Mouse (Mus musculus): ENCODE measurements at regions not wholly inside any gene's neighbourhood (a gene's known extent, or its start where the extent isn't known, plus 50 kb on each side); places are given as distances from the start of the nearest gene placed in this dataset.

GRCm38 (mm10) chr11:111577883-111578282 is 511.9 kb downstream of the Kcnj2 start:
- DNase-seq (ENCODE audit: low spot score), result no peak

- no peak for DNase-seq (ENCODE audit: low spot score)
These were observed 517.0 kb downstream of the Kcnj2 start for GRCm38 (mm10) chr11:111582980-111583379.

- DNase-seq (ENCODE audit: low spot score), result no peak
These were observed 517.6 kb downstream of the Kcnj2 start for GRCm38 (mm10) chr11:111583606-111584005.

GRCm38 (mm10) chr11:111599456-111599855 is 533.5 kb downstream of the Kcnj2 start:
- no peak for DNase-seq (ENCODE audit: low spot score)

GRCm38 (mm10) chr11:111605146-111605545 is 539.2 kb downstream of the Kcnj2 start:
- no peak for DNase-seq (ENCODE audit: low spot score)

GRCm38 (mm10) chr11:111610522-111611015 is 544.6 kb downstream of the Kcnj2 start:
- DNase-seq (ENCODE audit: low spot score), result no peak

GRCm38 (mm10) chr11:111643603-111644002 is 577.6 kb downstream of the Kcnj2 start:
- DNase-seq (ENCODE audit: low spot score), result no peak

- peak; percentile 67 for DNase-seq (ENCODE audit: low spot score)
These were observed 586.9 kb downstream of the Kcnj2 start for GRCm38 (mm10) chr11:111652882-111653281.

- DNase-seq (ENCODE audit: low spot score), result no peak
These were observed 591.8 kb downstream of the Kcnj2 start for GRCm38 (mm10) chr11:111657778-111658177.

- DNase-seq (ENCODE audit: low spot score), result no peak
These were observed 592.7 kb downstream of the Kcnj2 start for GRCm38 (mm10) chr11:111658362-111659309.

GRCm38 (mm10) chr11:111663269-111663668 is 597.3 kb downstream of the Kcnj2 start:
- DNase-seq (ENCODE audit: low spot score), result no peak

- no peak for DNase-seq (ENCODE audit: low spot score)
These were observed 600.4 kb downstream of the Kcnj2 start for GRCm38 (mm10) chr11:111666336-111666735.

GRCm38 (mm10) chr11:111671865-111672264 is 605.9 kb downstream of the Kcnj2 start:
- peak; percentile 48 for DNase-seq (ENCODE audit: low spot score)

GRCm38 (mm10) chr11:111675673-111676072 is 609.7 kb downstream of the Kcnj2 start:
- no peak for DNase-seq (ENCODE audit: low spot score)

- DNase-seq (ENCODE audit: low spot score), result no peak
These were observed 616.4 kb downstream of the Kcnj2 start for GRCm38 (mm10) chr11:111682341-111682740.

- DNase-seq (ENCODE audit: low spot score), result no peak
These were observed 617.9 kb downstream of the Kcnj2 start for GRCm38 (mm10) chr11:111683909-111684308.

GRCm38 (mm10) chr11:111687769-111688168 is 621.8 kb downstream of the Kcnj2 start:
- DNase-seq (ENCODE audit: low spot score), result no peak

- peak; percentile 46 for DNase-seq (ENCODE audit: low spot score)
These were observed 622.4 kb downstream of the Kcnj2 start for GRCm38 (mm10) chr11:111688186-111688860.

- DNase-seq (ENCODE audit: low spot score), result no peak
These were observed 623.9 kb downstream of the Kcnj2 start for GRCm38 (mm10) chr11:111689899-111690298.

GRCm38 (mm10) chr11:111691512-111691911 is 625.5 kb downstream of the Kcnj2 start:
- DNase-seq (ENCODE audit: low spot score), result no peak

GRCm38 (mm10) chr11:111696668-111697067 is 630.7 kb downstream of the Kcnj2 start:
- DNase-seq (ENCODE audit: low spot score), result no peak

- no peak for DNase-seq (ENCODE audit: low spot score)
These were observed 633.9 kb downstream of the Kcnj2 start for GRCm38 (mm10) chr11:111699862-111700261.

- DNase-seq (ENCODE audit: low spot score), result no peak
These were observed 640.9 kb downstream of the Kcnj2 start for GRCm38 (mm10) chr11:111706882-111707281.

Data from adipocyte (in vitro differentiated cells).